Mouse (Mus musculus): ENCODE data around the gene Rasal2. TPM values are rescaled to one million over a fixed set of nuclear protein-coding genes. Genes with fewer than 3 reads are reported as not detected.

Gene Rasal2
- total and polyA plus RNA-seq, 3 experiments = 1.5 to 3.2 TPM; not detected in 1

- peaks cover 0 to 5% of the 10 kb centered on the region in 2 experiments; a peak in 1 of 4 replicates for H3K4me1 ChIP-seq (ENCODE audit: control insufficient read depth in 1 of 2, insufficient read depth in 2 of 2, low read length in 2 of 2)
- H3K27ac ChIP-seq (ENCODE audit: control insufficient read depth, low read depth, low read length) = no peak overlapping the region
- no peaks in the 10 kb centered on the region for H3K79me2 ChIP-seq (ENCODE audit: control insufficient read depth, insufficient read depth, low read length, poor library complexity)
- peaks cover 0 to 2% of the 10 kb centered on the region in 2 experiments; a peak in 1 of 4 replicates for H3K36me3 ChIP-seq (ENCODE audit: control insufficient read depth in 1 of 2, insufficient read depth in 2 of 2, low read length in 2 of 2)
- no peak overlapping the region for H3K9ac ChIP-seq (ENCODE audit: control insufficient read depth, low read depth, low read length, poor library complexity, severe bottlenecking)
- TF ChIP-seq TBP (IDR thresholded peaks at IDR 0.05; ENCODE audit: low read depth, low read length) (no peak), MAFK (IDR thresholded peaks at IDR 0.05; ENCODE audit: borderline replicate concordance, low read depth, low read length) (no peak), UBTF (IDR thresholded peaks at IDR 0.05; ENCODE audit: borderline replicate concordance, insufficient read depth, low read depth, low read length) (no peak), MAZ (IDR thresholded peaks at IDR 0.05; ENCODE audit: low read depth, low read length) (no peak), USF2 (IDR thresholded peaks at IDR 0.05; ENCODE audit: borderline replicate concordance in 1 of 2, insufficient read depth in 1 of 2, low read depth in 1 of 2, low read length in 2 of 2) (no peak), MYB (IDR thresholded peaks at IDR 0.05; ENCODE audit: low read depth, low read length) (no peak), NELFE (IDR thresholded peaks at IDR 0.05; ENCODE audit: low read depth, low read length) (no peak), HCFC1 (IDR thresholded peaks at IDR 0.05; ENCODE audit: low read depth, low read length) (no peak), ZMIZ1 (IDR thresholded peaks at IDR 0.05; ENCODE audit: low read depth, low read length) (no peak), MAX (IDR thresholded peaks at IDR 0.05; ENCODE audit: low read length) (no peak), MEF2A (IDR thresholded peaks at IDR 0.05; ENCODE audit: extremely low read depth, insufficient replicate concordance, low read depth, low read length, poor library complexity, severe bottlenecking) (no peak), ETS1 (IDR thresholded peaks at IDR 0.05; ENCODE audit: low read depth, low read length) (no peak), GATA1 (IDR thresholded peaks at IDR 0.05; ENCODE audit: low read depth, low read length) (no peak), TAL1 (IDR thresholded peaks at IDR 0.05; ENCODE audit: low read length) (no peak), MXI1 (IDR thresholded peaks at IDR 0.05; ENCODE audit: low read depth, low read length) (no peak), RCOR1 (IDR thresholded peaks at IDR 0.05; ENCODE audit: low read depth, low read length) (no peak), CTCF (IDR thresholded peaks at IDR 0.05 in 2 of 3, conservative IDR thresholded peaks at IDR 0.05 in 1 of 3; ENCODE audit: control insufficient read depth in 1 of 3, insufficient read depth in 1 of 3, low read depth in 2 of 3, low read length in 3 of 3, poor library complexity in 1 of 3, severe bottlenecking in 1 of 3) (no peak), CHD1 (IDR thresholded peaks at IDR 0.05; ENCODE audit: low read depth, low read length) (no peak), GABPA (IDR thresholded peaks at IDR 0.05; ENCODE audit: low read depth, low read length) (no peak), ZNF384 (IDR thresholded peaks at IDR 0.05; ENCODE audit: low read depth, low read length) (no peak)
- H3K27me3 ChIP-seq (ENCODE audit: control insufficient read depth in 1 of 2, insufficient read depth in 2 of 2, low read length in 2 of 2) = no peaks in the 10 kb centered on the region
- no peak for DNase-seq (ENCODE audit: low read depth, low spot score)
- no peaks in the 10 kb centered on the region for H3K9me3 ChIP-seq (replicated peaks; ENCODE audit: insufficient read depth, low read length)
- no peak overlapping the region for H3K4me3 ChIP-seq (ENCODE audit: control insufficient read depth in 1 of 2, insufficient read depth in 1 of 2, low read depth in 2 of 2, low read length in 2 of 2)
Observed at GRCm38 (mm10) chr1:157137132-157137853, 275.1 kb downstream of the Rasal2 start.

All from MEL (cell line).